Mouse (Mus musculus) forebrain, embryonic 16.5 days (tissue): ENCODE results near the gene Smcp. TPM values are rescaled to one million over a fixed set of nuclear protein-coding genes. Genes with fewer than 3 reads are reported as not detected.
A peak's percentile ranks its signal among the peaks of the same experiment; 100 is the strongest.

Experiments used
- ATAC-seq: fragments of 200-750 bp; cut with Nextera tagmentation; 2 replicates; pipeline ENCODE4 v1.8.0; 2017; ENCODE audit warnings: mild to moderate bottlenecking, moderate library complexity
- H3K27ac ChIP-seq: fragments of 300-500 bp; sonication (generic); 2 replicates; pipeline ENCODE4 v1.5.1; 2014; ENCODE audit warnings: low read length, control low read depth
- H3K27me3 ChIP-seq: fragments of 300-500 bp; sonication (generic); replicated peaks from 2 replicates; pipeline ENCODE4 v1.6.1; 2014; ENCODE audit warnings: low read length; ENCODE audit not compliant: control insufficient read depth, insufficient read depth
- H3K36me3 ChIP-seq: fragments of 300-500 bp; sonication (generic); 2 replicates; pipeline ENCODE4 v1.6.1; 2014; ENCODE audit not compliant: control insufficient read depth, insufficient read depth
- H3K4me1 ChIP-seq: fragments of 300-500 bp; sonication (generic); replicated peaks from 2 replicates; pipeline ENCODE4 v1.6.1; 2014; ENCODE audit warnings: low read length; ENCODE audit not compliant: control insufficient read depth, insufficient read depth
- H3K4me2 ChIP-seq: fragments of 300-500 bp; sonication (generic); 2 replicates; pipeline ENCODE4 v1.6.1; 2014; ENCODE audit warnings: mild to moderate bottlenecking, low read length, control low read depth
- H3K4me3 ChIP-seq: fragments of 300-500 bp; sonication (generic); replicated peaks from 2 replicates; pipeline ENCODE4 v1.5.1; 2014; ENCODE audit warnings: mild to moderate bottlenecking, low read length, control low read depth
- H3K9ac ChIP-seq: fragments of 300-500 bp; sonication (generic); replicated peaks from 2 replicates; pipeline ENCODE4 v1.6.1; 2014; ENCODE audit warnings: low read depth, low read length, control low read depth
- H3K9me3 ChIP-seq: fragments of 300-500 bp; sonication (generic); 2 replicates; pipeline ENCODE4 v1.6.1; 2016; ENCODE audit warnings: low read length; ENCODE audit not compliant: control insufficient read depth
- WGBS: fragments of 180-500 bp; shearing (Covaris S2); extraction: QIAGEN DNeasy Blood & Tissue Kit; methylation state at CpG from one replicate; pipeline ENCODE4 v1.1.7; 2014; 5-methylcytosine and 5-hydroxymethylcytosine counted together
- polyA plus RNA-seq: library from polyadenylated mRNA; unstranded; fragments of >200 nt; fragmentation: Nextera tagmentation; extraction: Ambion mirVana; gene quantifications from 2 replicates; pipeline ENCODE4 v1.2.1, GENCODE M21; 2015

Gene Smcp
- not detected in 2 replicates for polyA plus RNA-seq

DNA sequence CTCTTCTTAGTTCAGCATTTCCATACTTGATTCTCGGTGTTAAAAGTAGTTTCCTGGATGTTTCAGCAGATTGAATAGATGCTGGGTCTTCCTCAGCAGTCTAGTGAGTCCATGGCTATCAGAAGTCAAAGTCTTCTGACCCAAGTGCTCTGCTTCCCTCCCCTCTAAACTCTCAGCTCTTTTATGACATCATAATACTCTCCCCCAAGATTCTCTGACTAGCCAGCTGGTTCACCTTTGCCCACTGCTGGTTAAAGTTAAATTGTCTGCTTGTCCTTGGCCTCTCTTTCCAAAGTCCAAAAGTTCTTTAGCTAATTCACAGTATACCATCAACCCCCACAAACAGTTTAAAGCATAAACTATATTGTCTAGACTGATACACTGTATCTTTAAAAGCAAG is at the start of gene Smcp:
Gene Smcp (minus strand): TSS at position 140 of the 400 bp plus-strand sequence.
- Histone ChIP-seq H3K9me3 (no peaks in the 10 kb centered on the region), H3K4me3 (no peak within 1 kb of the TSS), H3K4me1 (no peaks in the 10 kb centered on the region), H3K36me3 (no peaks in the 10 kb centered on the region), H3K27ac (no peak within 1 kb of the TSS), H3K9ac (no peak within 1 kb of the TSS), H3K27me3 (no peaks in the 10 kb centered on the region), H3K4me2 (no peak within 1 kb of the TSS)
- ATAC-seq = no peak
- 89% methylated on average over 1 of the region's 1 CpGs for WGBS

DNA sequence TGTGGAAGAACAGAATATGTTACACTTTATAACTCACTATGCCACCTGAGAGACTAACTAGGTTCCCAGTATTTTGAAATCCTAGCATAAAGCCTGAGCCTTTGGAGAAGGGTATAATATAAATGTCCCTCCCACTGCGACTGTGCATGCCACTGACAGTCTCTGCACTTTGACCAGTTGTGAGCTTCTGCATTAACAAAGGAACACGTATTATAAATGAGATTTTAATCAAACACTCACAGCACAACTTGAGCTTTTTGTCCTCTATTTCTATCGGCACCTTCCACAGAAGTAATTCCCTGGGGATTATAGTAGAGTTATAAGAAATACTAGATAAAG is 49.8 kb upstream of the Smcp start:
- Histone ChIP-seq H3K4me1 (0 out of 2 replicates have a peak, but pooled peaks cover 4% of the 10 kb centered on the region), H3K4me3 (no peak overlapping the region), H3K4me2 (no peak overlapping the region), H3K27me3 (no peaks in the 10 kb centered on the region), H3K27ac (no peak overlapping the region), H3K9me3 (no peaks in the 10 kb centered on the region), H3K9ac (no peak overlapping the region), H3K36me3 (no peaks in the 10 kb centered on the region)
- ATAC-seq = no peak
- WGBS = 37% methylated on average over 3 of the region's 3 CpGs

DNA sequence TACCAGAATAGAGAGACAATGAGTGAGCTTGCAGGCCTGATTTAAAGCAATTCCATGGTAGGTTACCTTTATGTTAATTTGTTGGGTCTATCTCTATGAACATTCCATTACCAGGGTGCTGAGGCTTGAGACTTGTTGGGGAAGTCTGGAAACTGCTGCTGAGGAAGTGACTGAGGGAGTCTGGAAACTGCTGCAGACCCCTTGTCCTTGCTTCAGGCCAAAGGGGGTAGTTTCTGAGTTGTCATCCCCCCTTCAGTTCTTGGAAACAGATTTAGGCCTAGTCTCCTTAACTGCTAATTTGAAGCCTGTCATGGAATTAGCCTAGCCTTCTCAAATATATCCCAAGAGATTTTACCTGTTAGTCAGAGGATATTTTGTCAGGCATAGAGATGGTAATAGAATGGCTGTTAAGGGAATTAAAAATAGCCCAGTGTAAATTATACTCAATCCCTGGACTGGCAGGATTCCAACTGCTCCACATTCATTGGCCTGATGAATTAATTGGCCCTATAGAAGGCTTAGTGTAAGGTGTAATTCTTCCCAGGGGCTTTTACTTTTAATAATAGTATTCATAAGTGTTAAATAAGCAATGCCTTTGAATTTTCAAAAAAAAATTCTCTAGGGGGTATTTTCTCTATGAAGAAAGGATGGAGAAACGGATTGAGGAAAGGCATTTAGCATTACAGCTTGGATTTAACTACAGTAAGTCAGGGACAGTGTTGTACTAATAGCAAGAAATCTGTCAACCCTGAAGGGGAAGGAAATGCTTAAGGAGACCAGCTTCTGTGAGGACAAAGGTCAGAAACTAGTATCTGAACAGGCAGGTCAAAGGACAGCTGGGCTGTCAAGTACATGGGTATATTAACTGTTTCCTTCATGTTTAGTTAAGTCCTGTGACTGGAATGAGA is 49.2 kb upstream of the Smcp start:
- H3K4me2 ChIP-seq = no peak overlapping the region
- no peak overlapping the region for H3K27ac ChIP-seq
- no peaks in the 10 kb centered on the region for H3K27me3 ChIP-seq
- no peaks in the 10 kb centered on the region for H3K9me3 ChIP-seq
- no peak overlapping the region for H3K9ac ChIP-seq
- H3K36me3 ChIP-seq = no peaks in the 10 kb centered on the region
- peak; percentile 49; the same call in 1 of the 2 replicates for ATAC-seq
- H3K4me3 ChIP-seq = no peak overlapping the region
- 5% methylated on average over 1 of the region's 1 CpGs for WGBS
- H3K4me1 ChIP-seq = 0 out of 2 replicates have a peak, but pooled peaks cover 4% of the 10 kb centered on the region

DNA sequence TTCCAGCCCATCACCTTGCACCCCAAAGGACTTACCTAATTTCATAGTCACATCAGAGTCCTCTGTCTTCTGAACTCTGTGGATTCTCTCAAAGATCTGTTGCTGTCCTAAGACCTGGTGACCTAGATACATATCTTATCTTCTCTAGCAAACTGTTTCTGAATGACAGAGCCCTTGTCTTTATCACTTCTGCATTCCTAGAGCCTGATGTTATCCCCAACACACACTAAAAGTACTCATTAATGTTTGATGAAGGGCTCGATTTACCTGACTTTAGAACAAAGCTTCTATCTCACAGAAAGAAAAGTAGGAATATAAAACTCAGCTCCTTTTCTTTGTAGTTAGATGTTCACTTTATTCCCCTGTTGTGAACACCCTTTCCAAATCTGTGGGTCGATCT is 32.8 kb upstream of the Smcp start, which contains the start of gene Lce6a:
Gene Lce6a (minus strand): TSS at position 101 of the 400 bp plus-strand sequence.
- H3K27me3 ChIP-seq = no peaks in the 10 kb centered on the region
- H3K4me2 ChIP-seq = no peak within 1 kb of the TSS
- no peaks in the 10 kb centered on the region for H3K4me1 ChIP-seq
- H3K9ac ChIP-seq = no peak within 1 kb of the TSS
- ATAC-seq = no peak
- H3K9me3 ChIP-seq = no peaks in the 10 kb centered on the region
- WGBS = 79% methylated on average over 2 of the region's 2 CpGs
- no peak within 1 kb of the TSS for H3K27ac ChIP-seq
- no peaks in the 10 kb centered on the region for H3K36me3 ChIP-seq
- H3K4me3 ChIP-seq = no peak within 1 kb of the TSS

DNA sequence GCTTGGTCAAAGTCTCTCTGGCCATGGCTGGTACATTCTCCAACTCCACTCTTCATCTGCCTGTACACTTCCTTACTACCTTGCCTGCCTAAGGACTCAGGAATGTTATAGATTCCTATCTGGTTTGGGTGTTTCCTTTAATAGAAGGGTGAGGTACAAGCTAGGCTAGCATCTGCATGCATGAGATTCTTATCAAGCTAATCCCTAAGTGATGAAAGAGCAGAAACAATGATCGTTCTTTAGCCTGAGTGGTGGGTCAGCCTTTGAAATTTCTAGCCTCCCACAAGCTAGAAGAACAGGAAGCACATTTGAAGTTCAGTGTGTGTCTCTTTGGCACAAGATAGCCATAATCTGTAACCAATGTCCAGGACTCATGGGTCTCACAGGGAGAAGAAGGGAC is 21.0 kb upstream of the Smcp start:
- Histone ChIP-seq H3K27ac (no peak overlapping the region), H3K36me3 (no peaks in the 10 kb centered on the region), H3K9me3 (no peaks in the 10 kb centered on the region), H3K9ac (no peak overlapping the region), H3K4me3 (no peak overlapping the region), H3K4me1 (no peaks in the 10 kb centered on the region), H3K4me2 (no peak overlapping the region), H3K27me3 (no peaks in the 10 kb centered on the region)
- WGBS = 79% methylated on average over 1 of the region's 1 CpGs
- ATAC-seq = no peak

DNA sequence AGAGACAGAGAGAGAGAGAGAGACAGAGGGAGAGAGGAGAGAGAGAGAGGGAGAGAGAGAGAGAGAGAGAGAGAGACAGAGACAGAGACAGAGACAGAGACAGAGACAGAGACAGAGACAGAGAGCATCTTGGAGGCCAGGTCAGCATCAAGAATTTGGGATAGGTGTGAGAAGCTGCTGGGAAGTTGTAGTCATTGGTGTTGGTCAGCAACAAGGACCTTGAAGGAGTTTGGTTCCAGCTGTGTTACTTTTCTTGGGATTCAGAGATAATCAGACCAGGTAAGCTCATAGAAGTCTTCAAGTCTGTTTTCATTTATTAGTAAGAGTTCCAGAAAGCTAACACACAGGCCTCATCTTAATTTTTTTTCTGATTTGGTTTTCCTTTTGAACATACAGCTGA is 18.6 kb upstream of the Smcp start, which contains the start of gene 2210017I01Rik:
Gene 2210017I01Rik (minus strand): TSS at position 101 of the 400 bp plus-strand sequence.
- H3K27ac ChIP-seq = no peak within 1 kb of the TSS
- H3K9ac ChIP-seq = no peak within 1 kb of the TSS
- no peak within 1 kb of the TSS for H3K4me2 ChIP-seq
- no peaks in the 10 kb centered on the region for H3K36me3 ChIP-seq
- H3K4me3 ChIP-seq = no peak within 1 kb of the TSS
- ATAC-seq = no peak
- no peaks in the 10 kb centered on the region for H3K27me3 ChIP-seq
- no peaks in the 10 kb centered on the region for H3K9me3 ChIP-seq
- no peaks in the 10 kb centered on the region for H3K4me1 ChIP-seq

DNA sequence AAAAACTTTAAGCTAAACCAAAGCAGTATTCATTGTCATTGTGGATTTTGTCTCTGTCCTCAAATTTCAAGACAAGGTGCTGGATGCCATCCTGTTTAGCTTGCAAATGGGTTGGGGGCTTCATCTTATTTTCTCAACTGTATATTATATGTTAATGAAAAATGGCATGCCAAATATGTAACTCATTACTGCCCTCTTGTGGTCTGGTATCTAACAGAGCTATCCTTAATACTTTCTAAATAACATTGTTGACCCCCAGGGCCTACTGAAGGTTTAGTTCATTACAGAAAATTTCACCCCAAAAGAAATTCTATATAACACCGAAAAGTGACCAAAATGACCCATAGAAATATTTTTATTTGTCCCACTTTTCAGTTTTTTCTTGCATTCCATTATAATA is 13.4 kb upstream of the Smcp start:
- Histone ChIP-seq H3K9ac (no peak overlapping the region), H3K27me3 (no peaks in the 10 kb centered on the region), H3K4me2 (no peak overlapping the region), H3K36me3 (no peaks in the 10 kb centered on the region), H3K4me3 (no peak overlapping the region), H3K27ac (no peak overlapping the region), H3K4me1 (no peaks in the 10 kb centered on the region), H3K9me3 (no peaks in the 10 kb centered on the region; the same call in 1 of the 2 replicates)
- no peak for ATAC-seq
- WGBS = 38% methylated on average over 1 of the region's 1 CpGs

DNA sequence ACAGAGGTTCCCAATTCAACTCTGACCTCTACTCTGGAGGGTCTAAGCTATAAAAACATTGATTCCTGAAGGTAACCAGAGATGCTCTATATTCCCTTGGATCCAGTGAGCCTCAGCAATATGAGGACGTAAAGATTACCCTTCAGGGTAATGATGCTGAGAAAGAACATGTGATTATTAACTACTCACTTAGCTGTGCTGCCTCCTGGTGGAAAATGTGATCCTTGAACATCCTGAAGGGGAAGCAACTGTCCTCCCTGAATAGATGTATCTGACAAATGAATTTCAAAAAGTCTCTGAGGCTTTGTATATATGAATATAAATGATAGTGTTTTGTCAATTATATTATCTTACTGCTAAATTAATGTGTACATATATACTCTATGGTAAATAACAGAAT is 11.7 kb upstream of the Smcp start:
- H3K36me3 ChIP-seq = no peaks in the 10 kb centered on the region
- no peaks in the 10 kb centered on the region for H3K27me3 ChIP-seq
- H3K4me1 ChIP-seq = no peaks in the 10 kb centered on the region
- 54% methylated on average over 1 of the region's 1 CpGs for WGBS
- no peak overlapping the region for H3K27ac ChIP-seq
- H3K4me3 ChIP-seq = no peak overlapping the region
- H3K9ac ChIP-seq = no peak overlapping the region
- no peaks in the 10 kb centered on the region; the same call in 1 of the 2 replicates for H3K9me3 ChIP-seq
- no peak overlapping the region for H3K4me2 ChIP-seq
- ATAC-seq = no peak

DNA sequence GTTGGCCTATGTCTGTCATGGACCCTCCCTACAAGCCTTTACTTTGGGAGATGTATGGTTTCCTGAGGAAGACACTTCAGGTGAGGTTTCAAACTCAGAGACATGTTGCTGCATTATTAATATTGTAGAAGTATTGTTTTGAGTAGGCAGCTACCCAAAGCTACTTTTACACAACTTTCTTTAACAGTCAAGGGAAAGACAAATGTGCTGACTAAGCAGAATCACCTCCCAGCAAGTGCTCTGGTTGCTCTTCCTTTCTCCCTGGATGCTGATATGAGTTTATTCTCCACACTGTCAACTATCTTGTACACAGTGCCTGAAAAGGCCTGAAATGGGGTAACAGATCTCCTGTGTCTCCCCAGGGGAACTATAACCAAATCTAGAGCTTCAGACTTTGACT is 11.2 kb upstream of the Smcp start:
- Histone ChIP-seq H3K27ac (no peak overlapping the region), H3K27me3 (no peaks in the 10 kb centered on the region), H3K4me2 (no peak overlapping the region), H3K36me3 (no peaks in the 10 kb centered on the region), H3K4me1 (no peaks in the 10 kb centered on the region), H3K4me3 (no peak overlapping the region), H3K9ac (no peak overlapping the region), H3K9me3 (no peaks in the 10 kb centered on the region; the same call in 1 of the 2 replicates)
- ATAC-seq = no peak
